8 mouse cellular contexts compared by ENCODE assay signal in genomic region chr13:58403243-58403642, GRCm38 (mm10). TPM values are rescaled to one million over a fixed set of nuclear protein-coding genes. Genes with fewer than 3 reads are reported as not detected.
DNase-seq lines count a peak whose midpoint lies in the region; ATAC-seq and TF ChIP-seq lines count a peak whose summit lies in the region.
"Not testable (repeated sequence)": the region's sequence is repeated elsewhere in the genome, so short reads cannot be mapped to it uniquely, and the experiment has no call there.

Gene Hnrnpk, minus strand, starts transcription at chr13:58403343.

- peak within 1 kb of the TSS; percentile 86 for H3K4me3 ChIP-seq in embryonic facial prominence, embryonic 14.5 days (ENCODE audit: low read depth, low read length)
- peak within 1 kb of the TSS; percentile 84 for H3K4me3 ChIP-seq in kidney, postnatal 0 days (replicated peaks; ENCODE audit: low read depth, low read length)
- H3K4me3 ChIP-seq in limb, embryonic 13.5 days: peak within 1 kb of the TSS; percentile 84
- peak within 1 kb of the TSS; percentile 76 for H3K4me3 ChIP-seq in small intestine, adult 2 months (ENCODE audit: low read depth, low read length)

- H3K27ac ChIP-seq in embryonic facial prominence, embryonic 14.5 days (replicated peaks; ENCODE audit: low read depth, low read length): peak within 1 kb of the TSS; percentile 99
- peak within 1 kb of the TSS; percentile 93 for H3K27ac ChIP-seq in kidney, postnatal 0 days
- H3K27ac ChIP-seq in limb, embryonic 13.5 days: peak within 1 kb of the TSS; percentile 99
- peak within 1 kb of the TSS; percentile 91 for H3K27ac ChIP-seq in small intestine, adult 2 months (ENCODE audit: insufficient read depth, low read depth, low read length)

- peak within 1 kb of the TSS; percentile 51 for H3K4me2 ChIP-seq in embryonic facial prominence, embryonic 14.5 days (ENCODE audit: low read depth, low read length)
- H3K4me2 ChIP-seq in kidney, postnatal 0 days (ENCODE audit: low read length): peak within 1 kb of the TSS; percentile 63
- H3K4me2 ChIP-seq in limb, embryonic 13.5 days (replicated peaks): peak within 1 kb of the TSS; percentile 60

- TF ChIP-seq CTCF in kidney, postnatal 0 days (IDR thresholded peaks at IDR 0.05; ENCODE audit: low read depth); small intestine, adult 2 months (IDR thresholded peaks at IDR 0.05; ENCODE audit: extremely low read depth, insufficient read length, insufficient replicate concordance, low read depth, low read length): not testable (repeated sequence)

- not testable (repeated sequence) for ATAC-seq in activated CD4-positive, CD25-positive, alpha-beta regulatory T cell, adult 4 months; embryonic facial prominence, embryonic 14.5 days (ENCODE audit: low read depth); kidney, postnatal 0 days (replicated peaks; ENCODE audit: low FRiP score, low read depth); limb, embryonic 13.5 days (ENCODE audit: low FRiP score, low read depth); megakaryocyte-erythroid progenitor cell, adult 5-6 weeks (replicated peaks; ENCODE audit: low FRiP score, low TSS enrichment, poor library complexity, severe bottlenecking)

- not testable (repeated sequence) for H3K27me3 ChIP-seq in embryonic facial prominence, embryonic 14.5 days (replicated peaks; ENCODE audit: control insufficient read depth, insufficient read depth, low read length); kidney, postnatal 0 days (ENCODE audit: insufficient read depth, low read length); limb, embryonic 13.5 days; small intestine, adult 2 months (ENCODE audit: control insufficient read depth, insufficient read depth, low read length)

- peaks cover 18% of the 10 kb centered on the region for H3K36me3 ChIP-seq in embryonic facial prominence, embryonic 14.5 days (ENCODE audit: control insufficient read depth, insufficient read depth, low read length)
- not testable (repeated sequence) for H3K36me3 ChIP-seq in kidney, postnatal 0 days (ENCODE audit: insufficient read depth, low read length); small intestine, adult 2 months (ENCODE audit: control insufficient read depth, insufficient read depth, low read length)
- H3K36me3 ChIP-seq in limb, embryonic 13.5 days: peaks cover 13% of the 10 kb centered on the region

- H3K9me3 ChIP-seq in embryonic facial prominence, embryonic 14.5 days (ENCODE audit: control insufficient read depth, low read length); kidney, postnatal 0 days (replicated peaks; ENCODE audit: low read length); limb, embryonic 13.5 days: not testable (repeated sequence)

- DNase-seq in embryonic facial prominence, embryonic 14.5 days (ENCODE audit: low spot score); gastrocnemius, postnatal 25 days; heart, postnatal 4 days; kidney, postnatal 0 days (ENCODE audit: low spot score): not testable (repeated sequence)

- not testable (repeated sequence) for TF ChIP-seq POLR2A in small intestine, adult 2 months (IDR thresholded peaks at IDR 0.05; ENCODE audit: low read depth, low read length)

- H3K9ac ChIP-seq in embryonic facial prominence, embryonic 14.5 days (ENCODE audit: low read depth, low read length): peak within 1 kb of the TSS; percentile 100
- H3K9ac ChIP-seq in kidney, postnatal 0 days (ENCODE audit: low read depth, low read length): peak within 1 kb of the TSS; percentile 100
- H3K9ac ChIP-seq in limb, embryonic 13.5 days: peak within 1 kb of the TSS; percentile 99

- not testable (repeated sequence) for H3K4me1 ChIP-seq in embryonic facial prominence, embryonic 14.5 days (ENCODE audit: control insufficient read depth, insufficient read depth, low read length); kidney, postnatal 0 days (replicated peaks; ENCODE audit: insufficient read depth, low read length); limb, embryonic 13.5 days; small intestine, adult 2 months (ENCODE audit: control insufficient read depth, insufficient read depth, insufficient read length, low read length)

- WGBS in embryonic facial prominence, embryonic 14.5 days: 12% methylated on average over 12 of the region's 17 CpGs
- WGBS in kidney, postnatal 0 days: 6% methylated on average over 17 of the region's 17 CpGs
- WGBS in limb, embryonic 13.5 days: 7% methylated on average over 17 of the region's 17 CpGs
- 2% methylated on average over 17 of the region's 17 CpGs for WGBS in small intestine, adult 2 months

RNA-seq across cellular contexts. Expression of gene Hnrnpk, which starts in this region (rescaled TPM):
- 1,000 to 10,000 TPM; 2,185 to 2,296 TPM for polyA plus RNA-seq in activated CD4-positive, CD25-positive, alpha-beta regulatory T cell, adult 4 months (2017; shearing (Covaris generic))
- 1,259 and 1,407 TPM in 2 replicates for polyA plus RNA-seq in embryonic facial prominence, embryonic 14.5 days (2014; fragmentation: Nextera tagmentation; extraction: Ambion mirVana)
- total RNA-seq in gastrocnemius, postnatal 25 days (2021): 100 to 1,000 TPM; 237 to 240 TPM
- total RNA-seq in heart, postnatal 4 days (2021): 100 to 1,000 TPM; 898 to 905 TPM
- 1,049 and 1,178 TPM in 2 replicates for polyA plus RNA-seq in kidney, postnatal 0 days (2015; fragmentation: Nextera tagmentation; extraction: Ambion mirVana)
- polyA plus RNA-seq in limb, embryonic 13.5 days (2015; fragmentation: Nextera tagmentation; extraction: Ambion mirVana): 1,793 and 1,850 TPM in 2 replicates
- total RNA-seq in megakaryocyte-erythroid progenitor cell, adult 5-6 weeks (2014; fragmentation: Nextera tagmentation): 881 and 1,123 TPM in 2 replicates
- 2,464 and 2,675 TPM in 2 replicates for total RNA-seq in megakaryocyte-erythroid progenitor cell, adult 5-6 weeks (2017)
- 36.9 and 97.8 TPM in 2 replicates for polyA plus RNA-seq in small intestine, adult 2 months (2012; rRNA removed)

Comparison
In these comparisons a context has a peak if more than half of its experiments do, and no peak if none do; other contexts are left out.
1. RNA of gene Hnrnpk (polyA plus RNA-seq): 2,185 to 2,296 TPM in activated CD4-positive, CD25-positive, alpha-beta regulatory T cell, adult 4 months, 1,793 to 1,850 TPM in limb, embryonic 13.5 days, 1,259 to 1,407 TPM in embryonic facial prominence, embryonic 14.5 days and 1,049 to 1,178 TPM in kidney, postnatal 0 days; 36.9 to 97.8 TPM in small intestine, adult 2 months; every median in the first group is over 10 times any median in the second.
2. Peak in every context shown above with its lines, with median percentiles within 50 percentile points of each other: H3K27ac ChIP-seq, H3K4me2 ChIP-seq, H3K4me3 ChIP-seq and H3K9ac ChIP-seq.